Mouse (Mus musculus) hindbrain, postnatal 0 days (tissue): ENCODE data around the gene Tas1r2. TPM values are rescaled to one million over a fixed set of nuclear protein-coding genes. Genes with fewer than 3 reads are reported as not detected.

Source experiments
- ATAC-seq: fragments of 200-750 bp; cut with Nextera tagmentation; 2 replicates; pipeline ENCODE4 v1.8.0; 2017; ENCODE audit warnings: mild to moderate bottlenecking, moderate TSS enrichment, moderate library complexity
- DNase-seq: peaks from one replicate; pipeline ENCODE4 v3.0.0-alpha.2; 2015; ENCODE audit warnings: low spot score
- H3K27ac ChIP-seq: fragments of 300-500 bp; sonication (generic); 2 replicates; pipeline ENCODE4 v1.5.1; 2014; ENCODE audit warnings: mild to moderate bottlenecking
- H3K27me3 ChIP-seq: fragments of 300-500 bp; sonication (generic); 2 replicates; pipeline ENCODE4 v1.6.1; 2014; ENCODE audit warnings: low read length, mixed read lengths; ENCODE audit not compliant: insufficient read depth
- H3K36me3 ChIP-seq: fragments of 300-500 bp; sonication (generic); 2 replicates; pipeline ENCODE4 v1.6.1; 2014; ENCODE audit warnings: low read length, mixed read lengths; ENCODE audit not compliant: insufficient read depth
- H3K4me1 ChIP-seq: fragments of 300-500 bp; sonication (generic); 2 replicates; pipeline ENCODE4 v1.6.1; 2014; ENCODE audit warnings: antibody characterized with exemption, low read length, mixed read lengths; ENCODE audit not compliant: insufficient read depth
- H3K4me2 ChIP-seq: fragments of 300-500 bp; sonication (generic); 2 replicates; pipeline ENCODE4 v1.6.1; 2014; ENCODE audit warnings: low read depth, mild to moderate bottlenecking, low read length, moderate library complexity, mixed read lengths
- H3K4me3 ChIP-seq: fragments of 300-500 bp; sonication (generic); 2 replicates; pipeline ENCODE4 v1.5.1; 2014; ENCODE audit warnings: low read length
- H3K9ac ChIP-seq: fragments of 300-500 bp; sonication (generic); replicated peaks from 2 replicates; pipeline ENCODE4 v1.6.1; 2014; ENCODE audit warnings: mild to moderate bottlenecking, low read length, moderate library complexity, mixed read lengths
- H3K9me3 ChIP-seq: fragments of 300-500 bp; sonication (generic); 2 replicates; pipeline ENCODE4 v1.6.1; 2016; ENCODE audit warnings: low read length, mixed read lengths
- CTCF ChIP-seq: IDR thresholded peaks from 2 replicates; pipeline ENCODE4 v1.5.1; 2016; ENCODE audit warnings: antibody characterized with exemption, control low read depth, low read depth
- WGBS: fragments of 180-500 bp; shearing (Covaris S2); extraction: QIAGEN DNeasy Blood & Tissue Kit; methylation state at CpG from one replicate; pipeline ENCODE4 v1.1.7; 2014; 5-methylcytosine and 5-hydroxymethylcytosine counted together
- polyA plus RNA-seq: library from polyadenylated mRNA; unstranded; fragments of >200 nt; fragmentation: Nextera tagmentation; extraction: Ambion mirVana; gene quantifications from 2 replicates; pipeline ENCODE4 v1.2.1, GENCODE M21; 2015
- total RNA-seq: library from RNA; depleted of rRNA; stranded (reverse); fragments of >200 nt; gene quantifications from 2 replicates; pipeline ENCODE4 v1.2.3, GENCODE M21; 2014

The Tas1r2 gene
- total and polyA plus RNA-seq, 2 experiments from 2014 or later: not detected

DNA sequence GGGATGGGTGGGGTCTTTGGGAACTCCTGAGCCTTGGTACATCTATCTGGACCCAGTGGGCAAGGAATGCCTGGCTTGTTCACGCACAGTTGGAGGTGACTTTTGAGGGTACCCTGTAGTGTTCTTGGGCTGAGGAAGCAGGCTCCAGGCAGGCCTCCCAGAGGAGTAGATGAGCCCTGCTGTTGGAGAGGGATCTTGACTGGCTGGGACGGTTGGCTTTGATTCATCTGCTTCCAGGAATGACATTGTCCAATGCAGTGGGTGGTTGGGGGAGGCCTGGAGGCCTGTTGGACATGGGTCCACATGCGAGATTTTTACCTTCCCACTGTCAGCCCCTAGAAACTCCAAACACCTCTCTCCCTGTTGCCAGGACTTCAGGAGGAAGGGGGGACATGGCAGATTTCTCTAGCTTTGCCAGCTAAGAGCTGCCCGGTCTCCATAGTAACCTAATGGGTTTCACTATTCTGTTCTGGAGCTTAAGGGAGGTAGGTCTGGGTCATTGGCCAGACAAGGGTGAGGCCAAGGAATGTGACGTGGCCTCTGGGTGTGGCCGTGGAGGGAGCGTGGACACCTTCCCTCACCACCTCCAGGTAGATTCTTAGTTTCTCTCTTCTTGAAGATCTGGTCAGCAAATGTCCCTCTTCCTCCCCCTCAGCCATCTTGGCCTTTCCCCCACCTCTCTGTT lies 21.6 kb upstream of the Tas1r2 start:
- no peak for ATAC-seq
- no peaks in the 10 kb centered on the region for H3K9me3 ChIP-seq

DNA sequence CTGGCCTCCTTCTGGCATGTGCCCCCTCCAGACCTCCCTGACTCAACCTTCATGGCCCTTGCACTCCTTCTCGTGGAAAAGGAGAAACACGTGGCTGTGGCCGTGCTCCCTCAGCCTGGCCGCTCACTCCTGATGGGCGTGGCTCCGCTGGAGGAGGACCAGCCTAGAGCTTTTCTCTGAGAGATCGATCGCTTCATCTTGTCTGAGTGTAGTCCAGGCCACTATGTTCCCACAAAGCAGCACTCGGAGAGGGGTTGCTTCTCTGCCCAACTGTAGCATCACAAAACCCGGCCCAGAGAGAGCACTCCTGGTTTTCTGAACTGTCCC lies 21.1 kb upstream of the Tas1r2 start:
- H3K36me3 ChIP-seq: peaks cover 10% of the 10 kb centered on the region; the same call in 1 of the 2 replicates
- DNase-seq (no peak), ATAC-seq (no peak)
- no peak overlapping the region for H3K4me3 ChIP-seq
- H3K4me2 ChIP-seq: no peak overlapping the region
- no peak overlapping the region for H3K9ac ChIP-seq
- H3K9me3 ChIP-seq: no peaks in the 10 kb centered on the region
- 0 out of 2 replicates have a peak, but pooled peaks cover 4% of the 10 kb centered on the region for H3K4me1 ChIP-seq
- no peaks in the 10 kb centered on the region for H3K27me3 ChIP-seq
- no peak overlapping the region for H3K27ac ChIP-seq
- 78% methylated on average over 10 of the region's 10 CpGs for WGBS
- no peak for TF ChIP-seq CTCF

More for the DNA sequence above, 21.6 kb upstream of the Tas1r2 start:
- no peak for DNase-seq
- Histone ChIP-seq H3K9ac (no peak overlapping the region), H3K4me1 (0 out of 2 replicates have a peak, but pooled peaks cover 4% of the 10 kb centered on the region), H3K27ac (no peak overlapping the region; the same call in 1 of the 2 replicates), H3K36me3 (peaks cover 7% of the 10 kb centered on the region; the same call in 1 of the 2 replicates), H3K4me3 (no peak overlapping the region), H3K27me3 (no peaks in the 10 kb centered on the region), H3K4me2 (no peak overlapping the region)
- TF ChIP-seq CTCF: no peak
- 75% methylated on average over 7 of the region's 7 CpGs for WGBS

DNA sequence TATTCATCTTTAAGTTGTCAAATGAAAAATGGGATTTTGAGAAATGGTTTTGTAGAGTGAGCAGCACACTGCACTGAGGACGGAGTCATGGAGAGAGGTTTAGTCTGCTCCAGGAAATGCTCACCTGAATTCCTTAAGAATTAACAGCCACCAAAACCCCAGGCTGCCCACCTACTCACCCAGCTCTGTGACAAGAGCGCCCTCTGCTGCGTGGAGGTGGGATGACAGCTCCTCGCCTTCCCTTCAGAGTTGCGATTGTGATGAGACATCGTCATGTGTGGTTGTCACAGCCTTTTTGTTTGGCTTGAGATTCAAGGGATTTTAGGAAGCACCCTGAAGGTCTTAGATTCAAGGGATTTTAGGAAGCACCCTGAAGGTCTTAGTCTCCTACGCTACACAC lies 17.0 kb upstream of the Tas1r2 start:
- WGBS: 31% methylated on average over 7 of the region's 7 CpGs
- H3K4me3 ChIP-seq: no peak overlapping the region
- DNase-seq: peak; percentile 78
- no peaks in the 10 kb centered on the region for H3K27me3 ChIP-seq
- ATAC-seq: no peak
- no peak overlapping the region for H3K9ac ChIP-seq
- 0 out of 2 replicates have a peak, but pooled peaks cover 8% of the 10 kb centered on the region for H3K4me1 ChIP-seq
- H3K4me2 ChIP-seq: no peak overlapping the region
- H3K27ac ChIP-seq: no peak overlapping the region
- H3K36me3 ChIP-seq: peaks cover 22% of the 10 kb centered on the region; the same call in 1 of the 2 replicates
- TF ChIP-seq CTCF: peak; percentile 99
- H3K9me3 ChIP-seq: no peaks in the 10 kb centered on the region

DNA sequence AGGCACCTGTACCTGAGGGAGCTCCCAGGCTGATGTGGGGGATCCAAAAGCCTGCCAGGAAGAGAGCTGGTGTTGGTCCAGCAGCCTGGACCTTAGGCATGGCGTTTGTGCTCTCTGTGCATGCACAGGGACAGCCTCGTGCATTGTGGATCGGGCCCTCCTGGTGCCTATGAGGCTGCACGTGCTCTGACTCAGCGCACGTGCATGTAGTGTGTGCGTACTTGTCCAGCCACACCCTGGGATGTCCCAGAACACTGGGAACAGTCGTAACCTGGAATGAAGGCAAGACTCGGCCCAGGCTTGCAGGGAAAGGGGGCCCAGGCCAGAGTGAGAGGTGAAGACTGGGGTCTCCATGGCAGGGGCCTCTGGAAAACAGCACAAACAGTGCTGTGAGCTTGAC lies 15.5 kb upstream of the Tas1r2 start:
- WGBS: 91% methylated on average over 9 of the region's 9 CpGs
- no peak for DNase-seq
- TF ChIP-seq CTCF: no peak
- Histone ChIP-seq H3K9ac (no peak overlapping the region), H3K4me1 (0 out of 2 replicates have a peak, but pooled peaks cover 4% of the 10 kb centered on the region), H3K9me3 (no peaks in the 10 kb centered on the region), H3K4me3 (no peak overlapping the region), H3K27me3 (0 out of 2 replicates have a peak, but pooled peaks cover 4% of the 10 kb centered on the region), H3K27ac (no peak overlapping the region), H3K4me2 (no peak overlapping the region), H3K36me3 (peaks cover 29% of the 10 kb centered on the region)
- ATAC-seq: no peak

GRCm38 (mm10) chr4:139638356-139638755 lies 15.0 kb upstream of the Tas1r2 start:
- Histone ChIP-seq H3K9me3 (no peaks in the 10 kb centered on the region), H3K4me3 (no peak overlapping the region), H3K36me3 (peaks cover 32% of the 10 kb centered on the region), H3K4me1 (0 out of 2 replicates have a peak, but pooled peaks cover 4% of the 10 kb centered on the region), H3K27me3 (0 out of 2 replicates have a peak, but pooled peaks cover 4% of the 10 kb centered on the region), H3K9ac (no peak overlapping the region), H3K4me2 (no peak overlapping the region), H3K27ac (no peak overlapping the region)
- TF ChIP-seq CTCF: no peak
- 95% methylated on average over 16 of the region's 16 CpGs for WGBS
- DNase-seq: no peak
- no peak for ATAC-seq

DNA sequence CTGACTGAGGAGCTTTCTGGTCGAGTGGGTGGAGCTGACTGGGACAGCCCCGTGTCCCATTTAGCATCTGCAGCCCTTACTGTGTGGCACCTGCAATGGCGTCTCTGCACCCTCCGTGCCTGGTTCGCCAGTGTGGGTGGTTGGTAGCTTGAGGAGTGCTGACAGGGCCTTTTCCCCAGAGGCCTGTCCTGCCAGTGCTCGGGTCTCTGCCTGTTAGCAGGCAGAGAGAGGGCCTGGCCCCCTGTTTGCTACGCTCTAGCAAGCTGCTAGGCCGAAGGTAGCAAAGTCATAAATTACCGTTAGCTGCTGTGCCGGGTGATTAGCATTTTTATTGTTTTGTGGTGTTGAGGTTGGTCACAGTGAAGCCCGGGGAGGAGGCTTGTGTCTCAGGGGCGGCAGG lies 13.5 kb upstream of the Tas1r2 start:
- Histone ChIP-seq H3K9ac (no peak overlapping the region), H3K9me3 (no peaks in the 10 kb centered on the region), H3K27me3 (0 out of 2 replicates have a peak, but pooled peaks cover 4% of the 10 kb centered on the region), H3K4me3 (no peak overlapping the region), H3K36me3 (peaks cover 34% of the 10 kb centered on the region), H3K27ac (no peak overlapping the region), H3K4me1 (0 out of 2 replicates have a peak, but pooled peaks cover 4% of the 10 kb centered on the region), H3K4me2 (no peak overlapping the region)
- whole genome bisulfite sequencing: 41% methylated on average over 12 of the region's 12 CpGs
- no peak for DNase-seq
- no peak for ATAC-seq
- TF ChIP-seq CTCF: no peak

DNA sequence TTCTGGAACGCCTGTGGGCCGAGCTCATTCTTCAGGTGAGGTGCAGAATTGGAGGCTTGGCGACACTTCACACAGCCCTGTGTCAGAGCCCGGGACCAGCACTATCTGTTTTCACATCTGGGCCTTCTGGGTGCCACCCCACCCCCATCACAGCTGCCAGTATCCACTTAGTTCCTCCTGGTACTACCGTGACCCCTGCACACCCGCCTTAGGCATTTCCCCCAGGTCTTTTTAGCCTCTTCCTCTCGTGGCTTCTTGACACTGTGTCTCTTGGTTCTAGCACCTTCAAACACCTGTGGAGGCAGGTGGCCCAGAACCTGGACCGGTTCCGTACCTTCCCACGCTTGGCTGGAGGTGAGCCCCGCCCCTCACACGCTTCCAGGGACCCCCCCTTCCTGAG lies 13.0 kb upstream of the Tas1r2 start:
- no peak for TF ChIP-seq CTCF
- no peak overlapping the region for H3K4me2 ChIP-seq
- no peak for ATAC-seq
- H3K9me3 ChIP-seq: no peaks in the 10 kb centered on the region
- 0 out of 2 replicates have a peak, but pooled peaks cover 4% of the 10 kb centered on the region for H3K4me1 ChIP-seq
- 0 out of 2 replicates have a peak, but pooled peaks cover 4% of the 10 kb centered on the region for H3K27me3 ChIP-seq
- no peak overlapping the region for H3K27ac ChIP-seq
- no peak overlapping the region for H3K4me3 ChIP-seq
- H3K9ac ChIP-seq: no peak overlapping the region
- DNase-seq: no peak
- peaks cover 37% of the 10 kb centered on the region for H3K36me3 ChIP-seq
- 72% methylated on average over 12 of the region's 12 CpGs for WGBS
